Mouse (Mus musculus) hindbrain, embryonic 16.5 days (tissue): ENCODE results near the gene Slc34a3. TPM values are rescaled to one million over a fixed set of nuclear protein-coding genes. Genes with fewer than 3 reads are reported as not detected.

ENCODE experiments used
- ATAC-seq: fragments of 200-750 bp; cut with Nextera tagmentation; 2 replicates; pipeline ENCODE4 v1.8.0; 2017; ENCODE audit warnings: moderate TSS enrichment, moderate library complexity
- H3K27ac ChIP-seq: fragments of 300-500 bp; sonication (generic); 2 replicates; pipeline ENCODE4 v1.5.1; 2014; ENCODE audit warnings: low read depth, mild to moderate bottlenecking, control low read depth, low read length, moderate library complexity
- H3K27me3 ChIP-seq: fragments of 300-500 bp; sonication (generic); replicated peaks from 2 replicates; pipeline ENCODE4 v1.6.1; 2014; ENCODE audit warnings: low read length; ENCODE audit not compliant: control insufficient read depth, insufficient read depth
- H3K36me3 ChIP-seq: fragments of 300-500 bp; sonication (generic); 2 replicates; pipeline ENCODE4 v1.6.1; 2014; ENCODE audit warnings: mild to moderate bottlenecking, low read length, moderate library complexity, mixed read lengths; ENCODE audit not compliant: control insufficient read depth, insufficient read depth
- H3K4me1 ChIP-seq: fragments of 300-500 bp; sonication (generic); 2 replicates; pipeline ENCODE4 v1.6.1; 2014; ENCODE audit warnings: low read depth, low read length; ENCODE audit not compliant: control insufficient read depth, insufficient read depth
- H3K4me2 ChIP-seq: fragments of 300-500 bp; sonication (generic); 2 replicates; pipeline ENCODE4 v1.6.1; 2014; ENCODE audit warnings: mild to moderate bottlenecking, low read length, control low read depth, moderate library complexity
- H3K4me3 ChIP-seq: fragments of 300-500 bp; sonication (generic); 2 replicates; pipeline ENCODE4 v1.5.1; 2014; ENCODE audit warnings: mild to moderate bottlenecking, low read length, control low read depth, moderate library complexity
- H3K9ac ChIP-seq: fragments of 300-500 bp; sonication (generic); 2 replicates; pipeline ENCODE4 v1.6.1; 2014; ENCODE audit warnings: low read depth, mild to moderate bottlenecking, control low read depth, low read length, moderate library complexity
- H3K9me3 ChIP-seq: fragments of 300-500 bp; sonication (generic); 2 replicates; pipeline ENCODE4 v1.6.1; 2014; ENCODE audit warnings: mild to moderate bottlenecking, low read length, moderate library complexity; ENCODE audit not compliant: control insufficient read depth
- WGBS: fragments of 180-500 bp; shearing (Covaris S2); extraction: QIAGEN DNeasy Blood & Tissue Kit; methylation state at CpG from one replicate; pipeline ENCODE4 v1.1.7; 2014; 5-methylcytosine and 5-hydroxymethylcytosine counted together
- polyA plus RNA-seq: library from polyadenylated mRNA; unstranded; fragments of >200 nt; fragmentation: Nextera tagmentation; extraction: Ambion mirVana; gene quantifications from 2 replicates; pipeline ENCODE4 v1.2.1, GENCODE M21; 2015

The Slc34a3 gene
- polyA plus RNA-seq, 1 experiment from 2014 or later: not detected

- no peak for ATAC-seq
- H3K27ac ChIP-seq: no peak overlapping the region
- H3K4me1 ChIP-seq: peaks cover 22% of the 10 kb centered on the region
- peak overlapping the region; percentile 83 for H3K4me2 ChIP-seq
- WGBS: 31% methylated on average over 2 of the region's 2 CpGs
- no peaks in the 10 kb centered on the region for H3K27me3 ChIP-seq
- peak overlapping the region; percentile 75 for H3K4me3 ChIP-seq
- no peak overlapping the region for H3K9ac ChIP-seq
- H3K9me3 ChIP-seq: no peaks in the 10 kb centered on the region
- no peaks in the 10 kb centered on the region for H3K36me3 ChIP-seq
Observed at GRCm38 (mm10) chr2:25183336-25183735, 50.8 kb downstream of the Slc34a3 start.

GRCm38 (mm10) chr2:25182664-25183063, 51.5 kb downstream of the Slc34a3 start:
- no peak for ATAC-seq
- no peaks in the 10 kb centered on the region for H3K27me3 ChIP-seq
- H3K9me3 ChIP-seq: no peaks in the 10 kb centered on the region
- no peaks in the 10 kb centered on the region for H3K36me3 ChIP-seq
- 13% methylated on average over 6 of the region's 6 CpGs for WGBS
- H3K9ac ChIP-seq: no peak overlapping the region
- H3K27ac ChIP-seq: no peak overlapping the region
- H3K4me1 ChIP-seq: peaks cover 27% of the 10 kb centered on the region
- peak overlapping the region; percentile 83 for H3K4me2 ChIP-seq
- H3K4me3 ChIP-seq: peak overlapping the region; percentile 75

GRCm38 (mm10) chr2:25181891-25182397, 52.2 kb downstream of the Slc34a3 start:
- H3K36me3 ChIP-seq: no peaks in the 10 kb centered on the region
- H3K4me2 ChIP-seq: peak overlapping the region; percentile 83
- H3K27me3 ChIP-seq: no peaks in the 10 kb centered on the region
- no peaks in the 10 kb centered on the region for H3K9me3 ChIP-seq
- 0% methylated on average over 17 of the region's 17 CpGs for WGBS
- H3K4me1 ChIP-seq: peaks cover 32% of the 10 kb centered on the region
- no peak for ATAC-seq
- peak overlapping the region; percentile 73 for H3K9ac ChIP-seq
- H3K4me3 ChIP-seq: peak overlapping the region; percentile 75
- H3K27ac ChIP-seq: peak overlapping the region; percentile 84

- under 1% methylated on average over 88 of the region's 100 CpGs for WGBS
- peak overlapping the region; percentile 83 for H3K4me2 ChIP-seq
- no peak; the same call in 1 of the 2 replicates for ATAC-seq
Observed at GRCm38 (mm10) chr2:25180973-25181890, 52.9 kb downstream of the Slc34a3 start.

GRCm38 (mm10) chr2:25180478-25180903, 53.7 kb downstream of the Slc34a3 start, which contains the start of gene Nrarp:
Gene Nrarp, plus strand, starts transcription at chr2:25180758.
- under 1% methylated on average over 34 of the region's 35 CpGs for WGBS

More at GRCm38 (mm10) chr2:25180973-25181890, 52.9 kb downstream of the Slc34a3 start:
- H3K4me3 ChIP-seq: peak overlapping the region; percentile 75
- H3K9ac ChIP-seq: peak overlapping the region; percentile 73
- no peaks in the 10 kb centered on the region for H3K27me3 ChIP-seq
- no peaks in the 10 kb centered on the region for H3K36me3 ChIP-seq
- H3K9me3 ChIP-seq: no peaks in the 10 kb centered on the region
- peaks cover 37% of the 10 kb centered on the region for H3K4me1 ChIP-seq
- peak overlapping the region; percentile 84 for H3K27ac ChIP-seq

GRCm38 (mm10) chr2:25179566-25180217, 54.5 kb downstream of the Slc34a3 start:
- Histone ChIP-seq H3K4me2 (peak overlapping the region; percentile 83), H3K36me3 (no peaks in the 10 kb centered on the region), H3K4me3 (peak overlapping the region; percentile 75), H3K27ac (peak overlapping the region; percentile 71), H3K9me3 (no peaks in the 10 kb centered on the region), H3K27me3 (no peaks in the 10 kb centered on the region), H3K9ac (peak overlapping the region; percentile 56), H3K4me1 (peaks cover 26% of the 10 kb centered on the region)
- 23% methylated on average over 15 of the region's 15 CpGs for WGBS
- ATAC-seq: no peak

More at GRCm38 (mm10) chr2:25180478-25180903, 53.7 kb downstream of the Slc34a3 start, which contains the start of gene Nrarp:
- peaks cover 30% of the 10 kb centered on the region for H3K4me1 ChIP-seq
- ATAC-seq: peak; percentile 91
- H3K36me3 ChIP-seq: no peaks in the 10 kb centered on the region
- peak within 1 kb of the TSS; percentile 73 for H3K9ac ChIP-seq
- H3K4me2 ChIP-seq: peak within 1 kb of the TSS; percentile 83
- no peaks in the 10 kb centered on the region for H3K9me3 ChIP-seq
- peak within 1 kb of the TSS; percentile 84 for H3K27ac ChIP-seq
- H3K4me3 ChIP-seq: peak within 1 kb of the TSS; percentile 75
- H3K27me3 ChIP-seq: no peaks in the 10 kb centered on the region

Other genes with a start within 250 kb of the Slc34a3 start
- 173 and 174 TPM in 2 replicates for gene Nsmf, start 180.0 kb downstream of the Slc34a3 start, polyA plus RNA-seq
- not detected in 2 replicates for gene Entpd8, start 154.1 kb downstream of the Slc34a3 start, polyA plus RNA-seq
- gene Noxa1, start 139.2 kb downstream of the Slc34a3 start, polyA plus RNA-seq: not detected in 2 replicates
- gene Nrarp, start 53.6 kb downstream of the Slc34a3 start, polyA plus RNA-seq: 13.6 and 16.3 TPM in 2 replicates
- gene Tor4a, start 37.5 kb downstream of the Slc34a3 start, polyA plus RNA-seq: 2.1 and 2.3 TPM in 2 replicates
- 105 and 112 TPM in 2 replicates for gene Nelfb, start 22.9 kb downstream of the Slc34a3 start, polyA plus RNA-seq
- not detected in 2 replicates for gene Stpg3, start 19.7 kb downstream of the Slc34a3 start, polyA plus RNA-seq
- 0.39 and 1.0 TPM in 2 replicates for gene Fam166a, start 15.6 kb downstream of the Slc34a3 start, polyA plus RNA-seq
- gene Tubb4b, start 9.7 kb downstream of the Slc34a3 start, polyA plus RNA-seq: 486 and 553 TPM in 2 replicates
- not detected in 2 replicates for gene Rnf224, start 2.4 kb upstream of the Slc34a3 start, polyA plus RNA-seq
- 166 and 207 TPM in 2 replicates for gene Rnf208, start 7.9 kb upstream of the Slc34a3 start, polyA plus RNA-seq
- gene Cysrt1, start 8.1 kb upstream of the Slc34a3 start, polyA plus RNA-seq: 0.24 TPM in 1 of 2 replicates, not detected in the other
- gene AL732309.1, start 12.5 kb upstream of the Slc34a3 start, polyA plus RNA-seq: 4.2 and 5.1 TPM in 2 replicates
- 15.8 and 16.6 TPM in 2 replicates for gene Tmem203, start 21.1 kb upstream of the Slc34a3 start, polyA plus RNA-seq
- gene Tprn, start 28.3 kb upstream of the Slc34a3 start, polyA plus RNA-seq: 20.3 TPM in 2 replicates
- gene Ssna1, start 38.1 kb upstream of the Slc34a3 start, polyA plus RNA-seq: 181 and 183 TPM in 2 replicates
- gene Anapc2, start 38.1 kb upstream of the Slc34a3 start, polyA plus RNA-seq: 137 and 147 TPM in 2 replicates
- not detected in 2 replicates for gene Tmem210, start 53.8 kb upstream of the Slc34a3 start, polyA plus RNA-seq
- 0.12 and 0.13 TPM in 2 replicates for gene Lrrc26, start 55.6 kb upstream of the Slc34a3 start, polyA plus RNA-seq
- 56.9 and 65.8 TPM in 2 replicates for gene Grin1, start 84.8 kb upstream of the Slc34a3 start, polyA plus RNA-seq
- gene Man1b1, start 98.0 kb upstream of the Slc34a3 start, polyA plus RNA-seq: 41.6 and 48.3 TPM in 2 replicates
- 26.4 and 27.8 TPM in 2 replicates for gene Dpp7, start 122.0 kb upstream of the Slc34a3 start, polyA plus RNA-seq
- 8.8 and 10.9 TPM in 2 replicates for gene Uap1l1, start 131.3 kb upstream of the Slc34a3 start, polyA plus RNA-seq
- gene Sapcd2, start 138.0 kb upstream of the Slc34a3 start, polyA plus RNA-seq: 15.7 and 17.2 TPM in 2 replicates
- gene Entpd2, start 161.5 kb upstream of the Slc34a3 start, polyA plus RNA-seq: 6.7 and 7.4 TPM in 2 replicates
- gene Npdc1, start 165.0 kb upstream of the Slc34a3 start, polyA plus RNA-seq: 481 and 505 TPM in 2 replicates
- gene Fut7, start 188.9 kb upstream of the Slc34a3 start, polyA plus RNA-seq: 0.19 and 0.23 TPM in 2 replicates
- gene Abca2, start 194.3 kb upstream of the Slc34a3 start, polyA plus RNA-seq: 13.5 and 15.5 TPM in 2 replicates
- gene Clic3, start 222.5 kb upstream of the Slc34a3 start, polyA plus RNA-seq: 3.4 and 4.1 TPM in 2 replicates
- gene Paxx, start 226.7 kb upstream of the Slc34a3 start, polyA plus RNA-seq: 117 and 134 TPM in 2 replicates
- gene Ptgds, start 235.7 kb upstream of the Slc34a3 start, polyA plus RNA-seq: 904 and 1,173 TPM in 2 replicates